Mouse (Mus musculus) v-Abl transformed pro-B cells (cell line): ENCODE data around the gene Skint9.
"Not testable (repeated sequence)": the region's sequence is repeated elsewhere in the genome, so short reads cannot be mapped to it uniquely, and the experiment has no call there.

Experiments
- in situ Hi-C, 2 experiments: fragments of 400-800 bp; cut with MboI; formaldehyde crosslinking; loops; one replicate each; pipeline ENCODE4 v1.15.1; 2025; ENCODE audit not compliant: unreplicated experiment in 2 of 2

Gene Skint9

DNA sequence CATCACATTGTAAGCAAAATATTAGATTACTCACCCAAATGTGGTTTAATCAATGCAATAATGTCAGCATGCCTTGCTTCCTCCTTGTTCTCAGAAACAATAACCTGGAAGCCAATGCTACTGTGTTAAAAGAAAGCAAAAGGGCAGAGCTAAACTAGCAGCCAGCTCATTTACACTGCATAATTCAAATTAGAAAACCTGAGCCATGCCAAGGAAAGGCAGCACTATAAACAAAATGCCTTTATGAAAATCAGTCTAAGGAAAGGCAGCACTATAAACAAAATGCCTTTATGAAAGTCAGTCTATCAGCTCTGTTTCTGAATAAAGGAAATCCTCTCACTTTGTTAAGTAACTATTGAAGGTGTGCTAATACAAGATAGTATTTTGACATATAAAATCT is at the start of gene Skint9:
Gene Skint9, minus strand, starts transcription at position 101 of the 400 bp plus-strand sequence.
- in situ Hi-C loops = no loop called here

GRCm38 (mm10) chr4:112432685-112433084 is 1.1 kb downstream of the Skint9 start:
- in situ Hi-C loops = no loop called here

DNA sequence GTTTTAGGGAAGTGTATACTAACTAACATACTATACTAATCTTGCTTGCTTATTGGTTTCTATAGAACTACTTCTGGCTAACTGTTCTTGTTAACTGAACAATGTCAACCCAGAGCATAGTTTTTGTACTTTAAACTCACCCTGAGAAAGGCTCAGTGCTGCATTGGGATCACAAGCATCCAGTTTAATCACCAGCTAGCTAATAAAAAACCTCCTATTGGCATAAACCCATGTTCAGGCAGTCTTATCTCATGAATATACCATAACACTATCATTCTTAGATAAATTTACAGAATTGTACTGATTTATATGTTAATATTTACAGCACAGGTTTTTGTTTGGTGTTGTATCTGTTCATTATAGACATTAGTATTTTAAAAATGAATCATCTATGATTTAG is 1.6 kb downstream of the Skint9 start:
- in situ Hi-C loops = no loop called here

GRCm38 (mm10) chr4:112349111-112349510 is 84.7 kb downstream of the Skint9 start:
- in situ Hi-C loops = not testable (repeated sequence)
